Mouse (Mus musculus): Measurements from ENCODE around the gene Krt31. TPM values are rescaled to one million over a fixed set of nuclear protein-coding genes. Genes with fewer than 3 reads are reported as not detected.
A peak's percentile ranks its signal among the peaks of the same experiment; 100 is the strongest.

Gene Krt31
- polyA plus RNA-seq (2014; fragmentation: Nextera tagmentation; extraction: Ambion mirVana) = 0.30 and 1.3 TPM in 2 replicates

GRCm38 (mm10) chr11:100050451-100050850 is at the start of gene Krt31:
Krt31 (minus strand) TSS chr11:100050551.
- no peak within 1 kb of the TSS for H3K9ac ChIP-seq (ENCODE audit: low read depth, low read length)
- no peaks in the 10 kb centered on the region for H3K4me1 ChIP-seq (ENCODE audit: control insufficient read depth, insufficient read depth, low read length)
- 82% methylated on average over 2 of the region's 3 CpGs for WGBS
- no peaks in the 10 kb centered on the region for H3K9me3 ChIP-seq (ENCODE audit: control insufficient read depth, low read length)
- DNase-seq (ENCODE audit: low spot score) (no peak), ATAC-seq (ENCODE audit: low read depth) (no peak)
- no peak within 1 kb of the TSS for H3K4me2 ChIP-seq (ENCODE audit: low read depth, low read length)
- H3K27ac ChIP-seq (replicated peaks; ENCODE audit: low read depth, low read length) = no peak within 1 kb of the TSS
- H3K4me3 ChIP-seq (ENCODE audit: low read depth, low read length) = no peak within 1 kb of the TSS
- no peaks in the 10 kb centered on the region for H3K36me3 ChIP-seq (ENCODE audit: control insufficient read depth, insufficient read depth, low read length)
- no peaks in the 10 kb centered on the region for H3K27me3 ChIP-seq (replicated peaks; ENCODE audit: control insufficient read depth, insufficient read depth, low read length)

GRCm38 (mm10) chr11:100097819-100098218 is 47.5 kb upstream of the Krt31 start:
- Histone ChIP-seq H3K9me3 (ENCODE audit: control insufficient read depth, low read length) (no peaks in the 10 kb centered on the region), H3K4me1 (ENCODE audit: control insufficient read depth, insufficient read depth, low read length) (no peaks in the 10 kb centered on the region), H3K27ac (replicated peaks; ENCODE audit: low read depth, low read length) (no peak overlapping the region), H3K9ac (ENCODE audit: low read depth, low read length) (no peak overlapping the region), H3K36me3 (ENCODE audit: control insufficient read depth, insufficient read depth, low read length) (no peaks in the 10 kb centered on the region), H3K4me2 (ENCODE audit: low read depth, low read length) (no peak overlapping the region), H3K27me3 (replicated peaks; ENCODE audit: control insufficient read depth, insufficient read depth, low read length) (no peaks in the 10 kb centered on the region), H3K4me3 (ENCODE audit: low read depth, low read length) (no peak overlapping the region)
- DNase-seq (ENCODE audit: low spot score) = peak; percentile 30
- WGBS = 49% methylated on average over 9 of the region's 9 CpGs
- ATAC-seq (ENCODE audit: low read depth) = no peak

- ATAC-seq (ENCODE audit: low read depth) (no peak), DNase-seq (ENCODE audit: low spot score) (no peak)
- no peak within 1 kb of the TSS for H3K27ac ChIP-seq (replicated peaks; ENCODE audit: low read depth, low read length)
- H3K4me1 ChIP-seq (ENCODE audit: control insufficient read depth, insufficient read depth, low read length) = no peaks in the 10 kb centered on the region
- H3K9me3 ChIP-seq (ENCODE audit: control insufficient read depth, low read length) = no peaks in the 10 kb centered on the region
- no peak within 1 kb of the TSS for H3K4me3 ChIP-seq (ENCODE audit: low read depth, low read length)
- no peak within 1 kb of the TSS for H3K9ac ChIP-seq (ENCODE audit: low read depth, low read length)
- no peaks in the 10 kb centered on the region for H3K36me3 ChIP-seq (ENCODE audit: control insufficient read depth, insufficient read depth, low read length)
- no peak within 1 kb of the TSS for H3K4me2 ChIP-seq (ENCODE audit: low read depth, low read length)
- no peaks in the 10 kb centered on the region for H3K27me3 ChIP-seq (replicated peaks; ENCODE audit: control insufficient read depth, insufficient read depth, low read length)
- 75% methylated on average over 9 of the region's 9 CpGs for WGBS
Measured at GRCm38 (mm10) chr11:100096141-100096540, 45.8 kb upstream of the Krt31 start, which contains the start of gene Krt35. Krt35 (minus strand) TSS chr11:100096241.

- Histone ChIP-seq H3K9ac (ENCODE audit: low read depth, low read length) (no peak overlapping the region), H3K27ac (replicated peaks; ENCODE audit: low read depth, low read length) (no peak overlapping the region), H3K4me1 (ENCODE audit: control insufficient read depth, insufficient read depth, low read length) (no peaks in the 10 kb centered on the region), H3K4me2 (ENCODE audit: low read depth, low read length) (no peak overlapping the region), H3K27me3 (replicated peaks; ENCODE audit: control insufficient read depth, insufficient read depth, low read length) (no peaks in the 10 kb centered on the region), H3K9me3 (ENCODE audit: control insufficient read depth, low read length) (no peaks in the 10 kb centered on the region), H3K36me3 (ENCODE audit: control insufficient read depth, insufficient read depth, low read length) (no peaks in the 10 kb centered on the region), H3K4me3 (ENCODE audit: low read depth, low read length) (no peak overlapping the region)
- DNase-seq (ENCODE audit: low spot score) (no peak), ATAC-seq (ENCODE audit: low read depth) (no peak)
- 61% methylated on average over 7 of the region's 7 CpGs for WGBS
Measured at GRCm38 (mm10) chr11:100088378-100089025, 38.2 kb upstream of the Krt31 start.

GRCm38 (mm10) chr11:100087861-100088260 is 37.5 kb upstream of the Krt31 start, which contains the start of gene Krt32:
Krt32 (minus strand) TSS chr11:100088226.
- WGBS = 94% methylated on average over 10 of the region's 10 CpGs
- Histone ChIP-seq H3K4me1 (ENCODE audit: control insufficient read depth, insufficient read depth, low read length) (no peaks in the 10 kb centered on the region), H3K27me3 (replicated peaks; ENCODE audit: control insufficient read depth, insufficient read depth, low read length) (no peaks in the 10 kb centered on the region), H3K36me3 (ENCODE audit: control insufficient read depth, insufficient read depth, low read length) (no peaks in the 10 kb centered on the region), H3K27ac (replicated peaks; ENCODE audit: low read depth, low read length) (no peak within 1 kb of the TSS), H3K4me3 (ENCODE audit: low read depth, low read length) (no peak within 1 kb of the TSS), H3K9me3 (ENCODE audit: control insufficient read depth, low read length) (no peaks in the 10 kb centered on the region), H3K9ac (ENCODE audit: low read depth, low read length) (no peak within 1 kb of the TSS), H3K4me2 (ENCODE audit: low read depth, low read length) (no peak within 1 kb of the TSS)
- DNase-seq (ENCODE audit: low spot score) = no peak
- no peak for ATAC-seq (ENCODE audit: low read depth)

GRCm38 (mm10) chr11:100073873-100074272 is 23.5 kb upstream of the Krt31 start:
- peak; percentile 79 for DNase-seq (ENCODE audit: low spot score)
- 50% methylated on average over 1 of the region's 1 CpGs for WGBS
- no peak overlapping the region for H3K27ac ChIP-seq (replicated peaks; ENCODE audit: low read depth, low read length)
- peak; percentile 53 for ATAC-seq (ENCODE audit: low read depth)
- no peaks in the 10 kb centered on the region for H3K27me3 ChIP-seq (replicated peaks; ENCODE audit: control insufficient read depth, insufficient read depth, low read length)
- H3K9me3 ChIP-seq (ENCODE audit: control insufficient read depth, low read length) = no peaks in the 10 kb centered on the region
- no peak overlapping the region for H3K9ac ChIP-seq (ENCODE audit: low read depth, low read length)
- H3K36me3 ChIP-seq (ENCODE audit: control insufficient read depth, insufficient read depth, low read length) = no peaks in the 10 kb centered on the region
- H3K4me3 ChIP-seq (ENCODE audit: low read depth, low read length) = no peak overlapping the region
- no peaks in the 10 kb centered on the region for H3K4me1 ChIP-seq (ENCODE audit: control insufficient read depth, insufficient read depth, low read length)
- H3K4me2 ChIP-seq (ENCODE audit: low read depth, low read length) = no peak overlapping the region

DNA sequence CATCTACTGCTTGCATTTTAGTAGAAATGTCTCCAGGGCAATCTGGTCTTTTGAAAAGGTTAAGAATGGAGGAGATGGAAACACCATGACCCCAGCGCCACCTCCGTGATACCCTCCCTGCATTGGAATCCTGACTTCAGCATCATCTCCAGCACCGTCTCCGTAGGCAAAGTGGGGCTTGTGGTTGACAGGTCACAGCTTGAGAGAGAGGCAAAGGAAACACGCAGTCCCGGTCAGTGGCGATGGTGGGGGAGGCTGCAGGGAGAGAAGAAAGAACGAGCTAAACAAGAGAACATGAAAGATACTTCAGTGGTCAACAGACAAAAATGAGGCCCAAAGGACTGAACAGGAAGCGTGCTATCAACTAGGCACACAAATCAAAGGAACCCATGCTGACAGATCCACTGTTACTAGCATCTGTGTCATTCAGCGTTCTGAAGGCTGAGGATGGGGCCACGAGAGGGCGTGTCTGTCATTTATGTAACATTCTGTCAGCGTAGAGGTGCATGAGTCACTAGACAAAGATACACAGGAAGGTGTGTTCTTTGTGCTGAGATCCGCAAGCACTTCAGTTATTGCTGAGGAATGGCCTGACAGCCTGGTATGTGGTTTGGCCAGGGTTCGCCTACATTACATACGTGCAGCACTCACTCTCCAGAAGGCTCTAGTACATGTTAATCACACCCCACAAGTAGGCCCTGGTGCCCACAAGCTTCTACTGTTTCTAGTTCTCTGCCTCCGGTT is 17.1 kb upstream of the Krt31 start:
- H3K27me3 ChIP-seq (replicated peaks; ENCODE audit: control insufficient read depth, insufficient read depth, low read length) = no peaks in the 10 kb centered on the region
- peak overlapping the region; percentile 40; the same call in 1 of the 2 replicates for H3K27ac ChIP-seq (replicated peaks; ENCODE audit: low read depth, low read length)
- H3K4me2 ChIP-seq (ENCODE audit: low read depth, low read length) = no peak overlapping the region
- H3K9ac ChIP-seq (ENCODE audit: low read depth, low read length) = no peak overlapping the region
- 64% methylated on average over 17 of the region's 17 CpGs for WGBS
- DNase-seq (ENCODE audit: low spot score) (peak; percentile 75), ATAC-seq (ENCODE audit: low read depth) (peak; percentile 44; the same call in 1 of the 2 replicates)
- H3K4me1 ChIP-seq (ENCODE audit: control insufficient read depth, insufficient read depth, low read length) = no peaks in the 10 kb centered on the region
- H3K9me3 ChIP-seq (ENCODE audit: control insufficient read depth, low read length) = no peaks in the 10 kb centered on the region
- no peak overlapping the region for H3K4me3 ChIP-seq (ENCODE audit: low read depth, low read length)
- H3K36me3 ChIP-seq (ENCODE audit: control insufficient read depth, insufficient read depth, low read length) = no peaks in the 10 kb centered on the region

DNA sequence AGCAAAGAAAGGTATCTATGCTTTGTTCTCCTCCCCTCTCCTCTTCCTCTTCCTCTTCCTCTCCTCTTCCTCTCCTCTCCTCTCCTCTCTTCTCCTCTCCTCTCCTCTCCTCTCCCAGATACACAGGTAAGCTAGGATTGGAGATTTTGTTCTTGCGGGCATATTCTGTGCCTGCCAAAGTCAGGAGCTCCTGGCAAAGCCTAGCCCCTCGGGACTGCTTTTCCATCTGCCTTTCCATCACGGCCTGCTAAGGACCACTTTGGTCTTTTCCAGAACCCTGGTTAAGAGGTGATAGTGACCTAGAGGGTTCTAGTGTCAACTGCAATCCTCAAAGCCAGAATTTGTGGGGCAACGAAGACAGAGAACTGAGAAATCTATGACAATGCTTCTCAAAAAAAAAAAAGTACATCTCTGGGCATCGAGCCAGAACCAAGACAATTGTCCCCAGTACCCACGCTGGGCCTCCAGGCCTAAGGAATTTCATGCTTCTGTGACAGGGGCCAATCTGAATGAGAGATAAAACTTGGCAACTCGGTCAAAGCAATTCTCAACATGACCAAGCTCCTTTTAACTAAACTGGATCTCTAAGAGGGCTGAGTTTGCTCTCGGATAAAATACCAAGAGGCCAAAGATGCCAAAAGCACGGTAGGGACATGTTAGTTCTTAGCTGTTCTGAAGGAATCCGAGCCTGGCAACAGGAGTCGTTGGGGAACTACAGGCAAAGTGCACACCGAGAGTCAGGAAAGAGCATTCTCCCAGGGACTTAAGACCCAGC is 16.1 kb upstream of the Krt31 start:
- Histone ChIP-seq H3K9me3 (ENCODE audit: control insufficient read depth, low read length) (no peaks in the 10 kb centered on the region), H3K4me2 (ENCODE audit: low read depth, low read length) (no peak overlapping the region), H3K27ac (replicated peaks; ENCODE audit: low read depth, low read length) (no peak overlapping the region), H3K4me1 (ENCODE audit: control insufficient read depth, insufficient read depth, low read length) (no peaks in the 10 kb centered on the region), H3K36me3 (ENCODE audit: control insufficient read depth, insufficient read depth, low read length) (no peaks in the 10 kb centered on the region), H3K9ac (ENCODE audit: low read depth, low read length) (no peak overlapping the region), H3K4me3 (ENCODE audit: low read depth, low read length) (no peak overlapping the region), H3K27me3 (replicated peaks; ENCODE audit: control insufficient read depth, insufficient read depth, low read length) (no peaks in the 10 kb centered on the region)
- WGBS = 66% methylated on average over 12 of the region's 12 CpGs
- ATAC-seq (ENCODE audit: low read depth) = no peak
- peak; percentile 65 for DNase-seq (ENCODE audit: low spot score)

All from embryonic facial prominence, embryonic 14.5 days (tissue).